Mouse (Mus musculus): ENCODE data around the gene Rarb.

DNA sequence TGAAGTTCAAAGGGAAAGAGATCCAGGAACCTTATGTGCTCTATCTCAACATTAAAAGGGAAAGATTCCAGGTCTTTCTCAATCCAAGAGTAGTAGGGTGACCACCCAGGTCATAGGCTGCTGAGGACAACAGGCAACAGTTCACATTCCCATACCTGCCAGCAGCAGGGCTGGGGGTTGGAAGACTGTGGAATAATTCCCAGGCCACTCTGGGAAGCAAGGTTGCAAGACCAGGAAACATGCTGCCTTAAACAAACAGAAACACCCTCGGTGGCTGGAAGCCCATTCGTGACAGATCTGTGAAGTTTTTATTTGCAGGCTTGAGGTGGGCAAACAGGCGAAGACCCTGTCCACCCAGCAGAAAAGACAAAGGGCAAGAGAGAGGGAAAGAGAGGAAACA is 303.2 kb downstream of the Rarb start:
- TF ChIP-seq NANOG (IDR thresholded peaks at IDR 0.05; ENCODE audit: borderline replicate concordance, low read length) = no peak
- no peak for TF ChIP-seq CTCF (conservative IDR thresholded peaks at IDR 0.05; ENCODE audit: low read length)
- no peak for TF ChIP-seq POU5F1 (IDR thresholded peaks at IDR 0.05; ENCODE audit: borderline replicate concordance, low read length)
